Mouse (Mus musculus) erythroblast, adult 5-6 weeks (primary cell): ENCODE results near the gene E130308A19Rik. TPM values are rescaled to one million over a fixed set of nuclear protein-coding genes. Genes with fewer than 3 reads are reported as not detected.

Experiments
- ATAC-seq: replicated peaks from 2 replicates; pipeline ENCODE4 v1.8.0; 2016; ENCODE audit warnings: moderate number of reproducible peaks, mild to moderate bottlenecking, moderate TSS enrichment, inconsistent platforms; ENCODE audit not compliant: poor library complexity, low FRiP score, severe bottlenecking
- total RNA-seq, 2 experiments: library from RNA; stranded (forward) in 1 of 2; stranded (reverse) in 1 of 2; fragments of 150-400 nt in 1 of 2; fragments of 200-764, 138-1000 nt in 1 of 2; gene quantifications; 2 replicates each; pipeline versions ENCODE4 v1.2.3 to v1.2.4; 2015 to 2017; ENCODE audit warnings: low replicate concordance in 2 of 2

Gene E130308A19Rik
- total RNA-seq (2015; ENCODE audit: low replicate concordance) (3.3 and 5.0 TPM in 2 replicates), total RNA-seq (2017; ENCODE audit: low replicate concordance) (4.2 and 7.4 TPM in 2 replicates)

- peak; percentile 93 for ATAC-seq
These were observed at the start of gene E130308A19Rik for GRCm38 (mm10) chr4:59625998-59626910. TSS of gene E130308A19Rik (plus strand) at chr4:59626211.

GRCm38 (mm10) chr4:59580495-59581281 lies 45.3 kb upstream of the E130308A19Rik start:
- ATAC-seq: peak; percentile 5; the same call in 1 of the 2 replicates

GRCm38 (mm10) chr4:59581314-59582185 lies 44.5 kb upstream of the E130308A19Rik start, which contains the start of gene Hsdl2:
TSS of gene Hsdl2 (plus strand) at chr4:59581563.
- ATAC-seq: peak; percentile 97

- ATAC-seq: no peak
These were observed 43.8 kb upstream of the E130308A19Rik start for GRCm38 (mm10) chr4:59582186-59582585.

- no peak for ATAC-seq
These were observed 40.9 kb upstream of the E130308A19Rik start for GRCm38 (mm10) chr4:59585097-59585496.

- no peak for ATAC-seq
These were observed 38.7 kb upstream of the E130308A19Rik start for GRCm38 (mm10) chr4:59587215-59587871.

- no peak for ATAC-seq
These were observed 38.2 kb upstream of the E130308A19Rik start for GRCm38 (mm10) chr4:59587872-59588226.

- ATAC-seq: no peak
These were observed 31.4 kb upstream of the E130308A19Rik start for GRCm38 (mm10) chr4:59594614-59595013.

- no peak for ATAC-seq
These were observed 29.5 kb upstream of the E130308A19Rik start for GRCm38 (mm10) chr4:59596556-59596955.

GRCm38 (mm10) chr4:59602704-59603103 lies 23.3 kb upstream of the E130308A19Rik start:
- ATAC-seq: no peak

- ATAC-seq: peak; percentile 72
These were observed 21.1 kb upstream of the E130308A19Rik start for GRCm38 (mm10) chr4:59604892-59605291.

GRCm38 (mm10) chr4:59605501-59605900 lies 20.5 kb upstream of the E130308A19Rik start:
- ATAC-seq: no peak

GRCm38 (mm10) chr4:59610411-59610810 lies 15.6 kb upstream of the E130308A19Rik start:
- ATAC-seq: no peak

GRCm38 (mm10) chr4:59614986-59615385 lies 11.0 kb upstream of the E130308A19Rik start:
- peak; percentile 81 for ATAC-seq

GRCm38 (mm10) chr4:59619611-59620245 lies 6.3 kb upstream of the E130308A19Rik start:
- no peak for ATAC-seq

- no peak for ATAC-seq
These were observed 374 bp upstream of the E130308A19Rik start for GRCm38 (mm10) chr4:59625676-59625997.

- ATAC-seq: no peak
These were observed 2.2 kb downstream of the E130308A19Rik start for GRCm38 (mm10) chr4:59628255-59628654.

- no peak for ATAC-seq
These were observed 3.3 kb downstream of the E130308A19Rik start for GRCm38 (mm10) chr4:59629076-59629874.
